Mouse (Mus musculus) T-helper 17 cell (primary cell): ENCODE results near the gene Zbtb9.

Source experiments
- in situ Hi-C, 2 experiments: fragments of 300-600 bp; cut with MboI, MseI; formaldehyde crosslinking; loops; 1 replicate in 1 of 2; 2 replicates in 1 of 2; pipeline ENCODE4 v1.15.1; 2025; ENCODE audit warnings: high pct_unique_total_duplicates in 2 of 2

Zbtb9 gene

GRCm38 (mm10) chr17:27040304-27041045 lies 67.5 kb downstream of the Zbtb9 start:
- in situ Hi-C loops = no loop called here

DNA sequence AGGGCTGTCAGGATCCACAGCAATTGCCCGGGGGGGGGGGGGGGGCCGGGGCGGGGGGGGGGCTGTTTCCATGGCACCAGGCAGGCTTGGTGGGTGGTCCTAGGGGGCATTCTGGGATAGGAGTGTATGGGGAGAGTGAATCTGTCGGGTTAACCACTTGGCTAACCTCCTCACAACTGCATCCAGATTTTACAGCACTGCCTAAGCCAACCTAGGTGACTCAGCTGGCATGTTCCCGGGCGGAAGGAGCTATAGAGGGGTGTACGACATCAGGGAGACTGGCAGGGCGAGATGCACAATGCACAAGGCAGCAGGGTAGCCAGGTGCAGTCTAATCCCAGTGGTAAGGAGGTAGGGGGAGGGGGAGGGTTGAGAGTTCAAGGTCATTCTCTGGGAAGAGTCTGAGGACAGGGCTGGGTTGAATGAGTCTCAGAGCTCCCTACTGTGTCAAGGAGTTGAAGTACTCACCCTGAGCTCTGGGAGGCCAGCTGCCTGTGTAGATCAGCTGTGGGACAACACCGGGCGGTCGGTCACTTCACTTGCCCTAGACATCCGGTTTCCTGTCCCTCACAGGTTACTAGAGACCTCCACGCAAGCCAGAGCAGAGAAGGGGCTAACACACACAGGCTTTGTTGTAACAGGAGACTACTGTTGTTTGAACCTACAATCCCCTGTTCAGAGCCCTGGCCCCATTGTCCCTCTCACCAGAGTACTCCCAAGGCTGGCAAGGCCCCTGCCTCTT lies 68.2 kb downstream of the Zbtb9 start:
- in situ Hi-C loops = no loop called here

GRCm38 (mm10) chr17:27041787-27042055 lies 68.8 kb downstream of the Zbtb9 start:
- in situ Hi-C loops = no loop called here

- in situ Hi-C loops = no loop called here
These were observed 69.9 kb downstream of the Zbtb9 start for GRCm38 (mm10) chr17:27042840-27043239.

DNA sequence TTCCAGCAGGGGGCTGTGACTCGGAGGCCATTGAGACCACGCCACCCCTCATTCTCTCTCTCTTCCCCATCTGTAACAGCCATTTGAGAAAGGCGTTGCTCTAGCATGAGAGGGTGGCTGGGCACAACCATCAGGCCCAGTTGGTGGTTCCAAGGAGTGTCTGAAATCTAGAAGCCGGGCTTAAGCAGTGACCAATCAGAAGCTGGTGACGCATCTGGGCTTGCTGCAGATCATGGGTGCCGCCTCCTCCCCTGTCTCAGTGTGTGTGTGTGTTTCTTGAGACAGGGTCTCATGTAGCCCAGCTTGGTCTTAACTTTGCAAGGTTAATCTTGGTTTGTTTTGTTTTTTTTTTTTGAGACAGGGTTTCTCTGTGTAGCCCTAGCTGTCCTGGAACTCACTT lies 72.2 kb downstream of the Zbtb9 start:
- in situ Hi-C loops = no loop called here

GRCm38 (mm10) chr17:27047762-27048444 lies 74.9 kb downstream of the Zbtb9 start:
- in situ Hi-C loops = no loop called here

- in situ Hi-C loops = no loop called here
These were observed 75.7 kb downstream of the Zbtb9 start for GRCm38 (mm10) chr17:27048445-27049239.

DNA sequence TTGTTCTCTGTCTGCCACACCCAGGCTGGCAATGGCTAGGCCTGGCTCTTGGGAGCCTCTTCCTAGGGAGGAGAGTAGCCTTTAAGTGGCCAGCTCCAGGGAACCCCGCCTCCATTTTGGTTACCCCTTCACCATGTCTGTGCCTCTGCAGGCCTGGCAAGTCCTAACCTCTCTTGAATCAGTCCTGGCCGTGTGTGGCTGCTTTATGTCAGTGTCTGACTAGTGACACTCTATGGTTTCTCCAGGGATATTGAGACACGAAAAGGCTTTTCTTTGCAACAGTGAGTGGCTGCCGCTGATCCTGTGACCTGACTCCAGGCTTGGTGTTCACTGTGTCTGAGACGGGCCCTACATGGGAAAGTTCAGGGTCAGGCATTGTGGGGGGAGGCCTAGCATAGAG lies 77.9 kb downstream of the Zbtb9 start:
- in situ Hi-C loops = no loop called here

DNA sequence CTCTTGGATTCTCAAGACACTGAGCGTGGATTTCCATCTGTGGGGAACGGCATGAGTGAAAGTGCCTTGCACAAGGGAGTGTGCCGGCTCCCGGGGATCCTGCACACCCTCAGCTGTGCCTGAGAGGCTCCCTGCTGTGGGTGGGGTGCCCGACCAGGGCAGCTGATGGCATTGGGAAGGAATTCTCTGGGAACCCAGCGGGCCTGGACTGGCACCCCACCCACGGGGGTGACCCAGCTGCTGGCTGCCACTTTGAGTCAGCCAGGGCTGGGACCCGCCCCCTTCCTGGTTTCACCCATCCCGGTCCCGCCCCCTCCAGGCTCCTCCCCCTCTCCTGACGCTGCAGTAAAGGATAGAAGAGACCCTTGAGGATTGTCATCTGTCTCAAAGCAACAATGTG lies 78.5 kb downstream of the Zbtb9 start:
- in situ Hi-C loops = no loop called here

DNA sequence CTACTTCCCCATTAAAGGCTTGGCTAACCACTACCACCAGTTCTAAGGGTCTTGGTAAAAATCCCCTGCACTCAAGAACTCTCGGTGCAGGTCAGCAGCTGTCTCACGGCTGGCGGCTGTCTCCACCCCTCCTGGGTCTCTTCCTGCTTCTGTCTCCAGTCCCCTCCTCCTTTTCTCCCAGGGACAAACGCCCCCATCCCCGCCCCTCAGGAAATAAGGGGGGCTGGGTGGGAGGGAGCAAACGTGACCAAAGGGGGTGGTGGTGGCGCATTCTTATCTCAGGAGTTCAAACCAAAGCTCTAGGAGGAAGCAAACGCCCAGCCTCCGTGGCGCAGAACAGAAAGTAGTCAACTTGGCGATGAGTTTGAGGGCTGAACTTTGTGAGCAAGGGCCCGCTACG lies 83.2 kb downstream of the Zbtb9 start:
- in situ Hi-C loops = no loop called here

DNA sequence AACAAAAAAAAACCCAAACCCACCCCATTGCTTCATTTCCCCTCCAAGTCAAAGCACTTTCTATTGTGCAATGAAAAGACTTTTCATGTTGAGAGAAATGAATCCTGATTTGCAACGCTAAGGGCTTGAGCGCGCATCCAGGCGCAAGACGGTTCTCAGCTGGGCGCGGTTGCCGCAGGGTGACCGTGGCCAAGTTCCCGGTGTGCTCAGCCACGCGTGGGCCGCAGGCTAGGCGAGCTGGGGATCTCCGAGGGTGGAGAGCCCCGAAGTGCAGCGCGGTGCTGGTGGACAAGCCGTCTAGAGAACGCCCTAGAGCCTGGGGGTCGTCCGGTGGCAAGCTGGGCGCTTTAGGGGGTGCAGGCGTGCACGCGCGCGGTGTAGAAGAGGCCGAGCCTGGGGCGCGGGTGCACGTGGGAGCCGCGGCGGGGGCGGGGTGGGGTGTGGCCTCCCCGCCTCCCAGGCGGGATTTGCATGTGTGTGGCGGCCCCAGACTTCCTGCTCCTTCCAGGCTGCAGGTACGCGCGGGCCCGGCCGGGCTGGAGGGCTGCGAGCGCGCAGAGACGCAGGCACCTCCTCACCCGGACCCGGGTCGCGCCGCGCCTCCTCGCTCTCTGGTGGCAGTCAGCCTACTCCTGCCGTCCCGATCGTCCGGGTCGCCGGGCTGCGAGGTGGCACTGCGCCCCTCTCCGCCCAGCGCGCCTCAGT lies 84.0 kb downstream of the Zbtb9 start, which contains the start of gene Itpr3:
Gene Itpr3, plus strand, starts transcription at position 493 of the 705 bp plus-strand sequence.
- in situ Hi-C loops = no loop called here

GRCm38 (mm10) chr17:27057517-27058055 lies 84.6 kb downstream of the Zbtb9 start:
- in situ Hi-C loops = no loop called here
